Mouse (Mus musculus) spleen, adult 10 weeks (tissue): ENCODE data around the gene Ctnnbl1. TPM values are rescaled to one million over a fixed set of nuclear protein-coding genes. Genes with fewer than 3 reads are reported as not detected.

ENCODE experiments used
- polyA plus RNA-seq: library from polyadenylated mRNA; stranded (reverse); fragments of 350-450 nt; fragmentation: Illumina TruSeq; extraction: RNeasy Lipid Tissue Mini Kit (QIAGEN cat#74804); gene quantifications from one replicate; pipeline ENCODE4 v1.2.3, GENCODE M21; 2015; ENCODE audit warnings: low replicate concordance; ENCODE audit not compliant: insufficient read depth

The Ctnnbl1 gene
- 16.0 TPM for polyA plus RNA-seq

GRCm38 (mm10) chr2:157736854-157737850 lies at the start of gene Ctnnbl1:
Ctnnbl1 (plus strand) TSS chr2:157737401.

GRCm38 (mm10) chr2:157914105-157914764 lies 177.0 kb downstream of the Ctnnbl1 start, which contains the start of gene Vstm2l:
Vstm2l (plus strand) TSS chr2:157914653.

Other genes starting within 250 kb of the Ctnnbl1 start
- gene Nnat, start 177.3 kb upstream of the Ctnnbl1 start, polyA plus RNA-seq, result 2.2 TPM
- 28.9 TPM for gene Blcap, start 166.1 kb upstream of the Ctnnbl1 start, polyA plus RNA-seq
- gene Vstm2l, start 177.3 kb downstream of the Ctnnbl1 start, polyA plus RNA-seq, result not detected